Mouse (Mus musculus): ENCODE results near the gene Fam114a2. TPM values are rescaled to one million over a fixed set of nuclear protein-coding genes. Genes with fewer than 3 reads are reported as not detected.

Fam114a2 gene
- polyA plus RNA-seq, 1 experiment from 2014 or later = 83.0 TPM

GRCm38 (mm10) chr11:57467159-57468110 lies 51.0 kb downstream of the Fam114a2 start:
- Histone ChIP-seq H3K9me3 (no peaks in the 10 kb centered on the region), H3K4me3 (replicated peaks) (no peak overlapping the region), H3K27ac (no peak overlapping the region), H3K9ac (no peak overlapping the region), H3K27me3 (replicated peaks) (no peaks in the 10 kb centered on the region), H3K4me2 (replicated peaks) (no peak overlapping the region), H3K36me3 (no peaks in the 10 kb centered on the region), H3K4me1 (replicated peaks) (no peaks in the 10 kb centered on the region)
- peak; percentile 28; the same call in 1 of the 2 replicates for ATAC-seq
- WGBS = 54% methylated on average over 23 of the region's 23 CpGs

- WGBS = 72% methylated on average over 3 of the region's 3 CpGs
- no peak for ATAC-seq
- H3K9ac ChIP-seq = no peak overlapping the region
- H3K9me3 ChIP-seq = no peaks in the 10 kb centered on the region
- no peaks in the 10 kb centered on the region for H3K27me3 ChIP-seq (replicated peaks)
- H3K27ac ChIP-seq = no peak overlapping the region
- no peaks in the 10 kb centered on the region for H3K4me1 ChIP-seq (replicated peaks)
- H3K4me3 ChIP-seq (replicated peaks) = no peak overlapping the region
- no peaks in the 10 kb centered on the region for H3K36me3 ChIP-seq
- no peak overlapping the region for H3K4me2 ChIP-seq (replicated peaks)
Measured at GRCm38 (mm10) chr11:57465844-57466243, 52.6 kb downstream of the Fam114a2 start.

- Histone ChIP-seq H3K36me3 (no peaks in the 10 kb centered on the region), H3K9ac (no peak overlapping the region), H3K4me1 (replicated peaks) (no peaks in the 10 kb centered on the region), H3K9me3 (no peaks in the 10 kb centered on the region), H3K27me3 (replicated peaks) (no peaks in the 10 kb centered on the region), H3K4me2 (replicated peaks) (no peak overlapping the region), H3K27ac (no peak overlapping the region), H3K4me3 (replicated peaks) (no peak overlapping the region)
- 45% methylated on average over 8 of the region's 8 CpGs for WGBS
- 0 out of 2 replicates have a peak, but pooled peaks have one; percentile 23 for ATAC-seq
Measured at GRCm38 (mm10) chr11:57465025-57465424, 53.4 kb downstream of the Fam114a2 start.

GRCm38 (mm10) chr11:57459759-57460158 lies 58.7 kb downstream of the Fam114a2 start:
- ATAC-seq = no peak
- no peak overlapping the region for H3K27ac ChIP-seq
- H3K9me3 ChIP-seq = no peaks in the 10 kb centered on the region
- H3K9ac ChIP-seq = no peak overlapping the region
- no peak overlapping the region for H3K4me3 ChIP-seq (replicated peaks)
- H3K36me3 ChIP-seq = no peaks in the 10 kb centered on the region
- H3K4me1 ChIP-seq (replicated peaks) = 0 out of 2 replicates have a peak, but pooled peaks cover 2% of the 10 kb centered on the region
- no peak overlapping the region for H3K4me2 ChIP-seq (replicated peaks)
- H3K27me3 ChIP-seq (replicated peaks) = no peaks in the 10 kb centered on the region
- WGBS = 58% methylated on average over 6 of the region's 6 CpGs

GRCm38 (mm10) chr11:57454421-57454820 lies 64.0 kb downstream of the Fam114a2 start:
- Histone ChIP-seq H3K4me1 (replicated peaks) (0 out of 2 replicates have a peak, but pooled peaks cover 3% of the 10 kb centered on the region), H3K4me3 (replicated peaks) (no peak overlapping the region), H3K4me2 (replicated peaks) (no peak overlapping the region), H3K27me3 (replicated peaks) (no peaks in the 10 kb centered on the region), H3K36me3 (no peaks in the 10 kb centered on the region), H3K27ac (no peak overlapping the region), H3K9ac (no peak overlapping the region), H3K9me3 (no peaks in the 10 kb centered on the region)
- 36% methylated on average over 5 of the region's 5 CpGs for WGBS
- peak; percentile 41; the same call in 1 of the 2 replicates for ATAC-seq

GRCm38 (mm10) chr11:57445237-57445962 lies 73.0 kb downstream of the Fam114a2 start:
- no peaks in the 10 kb centered on the region for H3K36me3 ChIP-seq
- H3K4me1 ChIP-seq (replicated peaks) = no peaks in the 10 kb centered on the region
- no peaks in the 10 kb centered on the region for H3K27me3 ChIP-seq (replicated peaks)
- H3K9ac ChIP-seq = no peak overlapping the region
- H3K27ac ChIP-seq = no peak overlapping the region
- no peak overlapping the region for H3K4me2 ChIP-seq (replicated peaks)
- no peak for ATAC-seq
- WGBS = 46% methylated on average over 6 of the region's 6 CpGs
- H3K9me3 ChIP-seq = no peaks in the 10 kb centered on the region
- no peak overlapping the region for H3K4me3 ChIP-seq (replicated peaks)

- H3K27me3 ChIP-seq (replicated peaks) = no peaks in the 10 kb centered on the region
Measured at GRCm38 (mm10) chr11:57434153-57434552, 84.3 kb downstream of the Fam114a2 start.

More at GRCm38 (mm10) chr11:57434153-57434552, 84.3 kb downstream of the Fam114a2 start:
- Histone ChIP-seq H3K9me3 (no peaks in the 10 kb centered on the region), H3K4me3 (replicated peaks) (no peak overlapping the region), H3K27ac (no peak overlapping the region), H3K4me2 (replicated peaks) (no peak overlapping the region), H3K9ac (no peak overlapping the region), H3K4me1 (replicated peaks) (no peaks in the 10 kb centered on the region), H3K36me3 (no peaks in the 10 kb centered on the region)
- 4% methylated on average over 1 of the region's 1 CpGs for WGBS
- no peak for ATAC-seq

Other genes starting within 250 kb of the Fam114a2 start
- 33.5 and 39.5 TPM in 2 replicates for gene Mfap3, start within 50 bp of the Fam114a2 start, polyA plus RNA-seq (2015; fragmentation: Nextera tagmentation; extraction: Ambion mirVana)
- 19.3 and 20.3 TPM in 2 replicates for gene Galnt10, start 126.8 kb upstream of the Fam114a2 start, polyA plus RNA-seq (2015; fragmentation: Nextera tagmentation; extraction: Ambion mirVana)

Measured in intestine, embryonic 15.5 days (tissue).